Mouse (Mus musculus): ENCODE data around the gene Ahcyl1.

DNA sequence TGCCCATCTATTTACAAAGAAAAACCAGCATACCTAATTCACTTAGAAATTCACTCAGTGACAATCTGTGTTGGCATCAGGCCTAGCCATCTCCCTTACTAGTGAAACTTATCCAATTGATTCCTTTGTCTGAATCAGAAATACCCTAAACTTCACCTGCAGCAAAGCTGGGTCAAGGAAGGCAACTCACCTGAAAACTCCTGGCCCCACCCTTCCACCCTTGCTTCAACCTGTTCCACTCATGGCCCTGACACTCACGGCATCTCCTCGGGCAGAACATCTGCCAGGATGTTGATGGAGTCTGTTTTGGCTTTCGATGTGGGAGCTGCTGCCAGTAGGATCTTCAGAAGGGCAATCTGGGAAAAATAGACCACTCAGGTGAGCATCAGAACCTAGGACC lies 78.6 kb downstream of the Ahcyl1 start:
- TF ChIP-seq CTCF (IDR thresholded peaks at IDR 0.05; ENCODE audit: low read depth) (no peak), EP300 (IDR thresholded peaks at IDR 0.05; ENCODE audit: low read depth) (no peak)

All from heart, postnatal 0 days (tissue).